Mouse (Mus musculus) adipocyte (in vitro differentiated cells): ENCODE results near the gene Mkrn3.

Source experiments
- DNase-seq: peaks from one replicate; pipeline ENCODE4 v3.0.0-alpha.2; 2016; ENCODE audit warnings: low spot score

The Mkrn3 gene

DNA sequence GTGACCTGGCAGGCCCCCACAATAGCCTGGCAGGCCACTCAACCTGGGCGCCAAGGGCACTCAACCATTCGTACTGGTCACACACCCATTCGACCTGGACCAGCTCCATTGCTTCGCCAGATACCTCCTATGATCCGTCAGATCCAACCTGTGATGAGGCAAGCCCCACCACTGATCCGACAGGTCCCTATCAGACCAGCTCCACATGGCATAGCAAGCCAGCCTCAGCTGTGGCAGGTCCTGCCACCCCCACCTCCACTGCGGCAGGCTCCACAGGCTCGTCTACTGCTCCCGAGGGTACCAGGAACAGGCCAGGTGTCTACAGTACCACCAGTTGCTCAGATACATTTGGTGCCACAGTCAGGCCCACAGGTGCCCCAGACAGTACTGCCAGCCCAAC, 41.4 kb downstream of the Mkrn3 start:
- no peak for DNase-seq

DNA sequence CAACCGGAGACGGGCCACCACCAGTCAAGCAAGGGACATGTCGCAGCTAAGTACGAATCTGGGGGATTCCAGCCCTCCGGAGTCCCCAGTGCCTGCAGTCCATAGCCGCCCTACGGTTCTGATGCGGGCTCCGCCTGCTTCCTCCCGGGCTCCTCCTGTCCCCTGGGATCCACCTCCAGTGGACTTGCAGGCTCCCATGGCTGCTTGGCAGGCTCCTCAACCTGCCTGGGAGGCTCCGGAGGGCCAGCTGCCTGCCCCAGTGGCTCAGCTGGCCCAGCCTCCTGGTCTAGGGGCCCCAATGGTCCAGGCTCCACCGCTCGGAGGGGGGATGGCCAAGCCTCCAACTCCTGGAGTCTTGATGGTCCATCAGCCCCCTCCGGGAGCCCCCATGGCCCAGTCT, 42.6 kb downstream of the Mkrn3 start:
- DNase-seq, result no peak

DNA sequence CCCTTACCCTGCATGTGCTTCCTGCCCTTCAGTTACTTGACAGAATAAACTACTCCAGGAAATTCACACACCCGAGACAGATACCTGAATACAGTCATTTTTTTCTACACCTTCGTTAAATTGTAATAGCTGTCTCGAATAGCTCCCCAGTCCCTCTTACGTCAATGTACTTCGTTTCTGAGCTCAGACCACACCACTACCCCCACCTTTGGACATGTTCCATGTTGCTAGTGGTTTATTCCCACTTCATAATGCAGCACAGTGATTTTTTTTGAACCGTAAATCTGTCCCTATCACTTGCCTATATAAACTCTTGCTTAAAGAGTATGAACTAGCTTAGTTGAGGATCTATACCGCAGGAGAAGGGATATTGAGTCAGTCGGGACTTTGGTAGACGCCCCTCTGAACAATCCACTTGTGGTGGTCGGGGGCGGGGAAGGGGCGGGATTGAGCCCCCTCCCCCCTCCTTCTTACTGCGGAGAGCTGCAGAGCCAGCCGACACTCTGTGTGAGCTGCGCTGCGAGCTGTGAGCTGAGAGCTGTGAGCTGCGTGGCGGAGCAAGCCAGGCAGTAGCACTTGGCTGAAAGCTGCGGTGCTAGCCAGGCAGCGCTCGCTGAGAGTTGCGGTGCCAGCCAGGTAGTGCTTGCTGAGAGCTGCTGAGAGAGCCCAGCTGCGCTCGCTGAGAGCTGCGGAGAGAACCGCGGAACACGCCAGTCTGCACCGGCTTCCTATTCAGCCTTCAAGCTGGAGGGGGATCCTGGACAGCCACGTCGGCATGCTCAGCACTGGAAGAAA, 43.2 kb downstream of the Mkrn3 start, which contains the start of gene Magel2:
TSS of gene Magel2 (plus strand) at position 501 of the 795 bp plus-strand sequence.
- no peak for DNase-seq

DNA sequence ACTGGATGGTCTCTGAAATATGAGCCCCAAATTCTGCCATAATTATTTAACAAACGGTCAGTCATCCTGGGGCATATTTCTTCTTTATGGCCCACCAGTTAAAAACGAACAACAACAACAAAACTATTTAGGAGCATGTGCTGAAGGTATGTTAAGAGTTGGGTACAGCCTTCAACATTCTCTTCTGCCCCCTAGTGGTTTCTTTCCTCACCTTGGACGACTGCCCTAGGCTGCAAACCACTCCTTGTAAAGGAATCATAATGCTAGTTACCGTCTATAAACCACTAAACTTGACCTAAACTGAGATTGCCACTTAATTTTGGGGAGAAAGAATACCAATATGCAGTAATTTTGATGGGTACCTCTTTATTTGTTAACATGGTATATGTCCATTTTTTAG, 44.3 kb downstream of the Mkrn3 start:
- DNase-seq, result peak; percentile 55
